Mouse (Mus musculus) cerebellum, adult 2 months (tissue): ENCODE measurements at regions not wholly inside any gene's neighbourhood (a gene's known extent, or its start where the extent isn't known, plus 50 kb on each side); places are given as distances from the start of the nearest gene placed in this dataset.

Source experiments
- CTCF ChIP-seq: fragments of 200-500 bp; IDR thresholded peaks from 2 replicates; pipeline ENCODE4 v1.5.1; 2011; ENCODE audit warnings: low read depth, mild to moderate bottlenecking, control low read depth, low read length, moderate library complexity, borderline replicate concordance; ENCODE audit not compliant: insufficient read depth
- POLR2A ChIP-seq: fragments of 200-500 bp; IDR thresholded peaks from 2 replicates; pipeline ENCODE4 v1.6.1; 2011; ENCODE audit warnings: low read length, control low read depth, borderline replicate concordance; ENCODE audit not compliant: insufficient read depth

GRCm38 (mm10) chr4:124533614-124534013 lies 77.0 kb downstream of the 3100002H09Rik start:
- no peak for TF ChIP-seq CTCF
- no peak for TF ChIP-seq POLR2A
